Mouse (Mus musculus) CH12.LX (cell line): ENCODE data around the gene Kif15. TPM values are rescaled to one million over a fixed set of nuclear protein-coding genes. Genes with fewer than 3 reads are reported as not detected.

Experiments used
- DNase-seq: peaks from one replicate; pipeline ENCODE4 v3.0.0-alpha.2; 2013; ENCODE audit errors: extremely low read depth
- H3K27ac ChIP-seq: 2 replicates; pipeline ENCODE4 v1.5.1; 2012; ENCODE audit warnings: low read depth, mild to moderate bottlenecking, control low read depth, moderate library complexity; ENCODE audit not compliant: insufficient read depth
- H3K27me3 ChIP-seq: replicated peaks from 2 replicates; pipeline ENCODE3; 2012; ENCODE audit warnings: inconsistent platforms
- H3K36me3 ChIP-seq, 2 experiments: replicated peaks in 1 of 2; 2 replicates each; pipeline versions ENCODE3 to v1.6.1; 2012; ENCODE audit warnings: inconsistent platforms in 1 of 2, low read length in 1 of 2, mild to moderate bottlenecking in 1 of 2, mixed read lengths in 1 of 2, moderate library complexity in 1 of 2; ENCODE audit not compliant: control insufficient read depth in 1 of 2, insufficient read depth in 1 of 2
- H3K4me1 ChIP-seq, 2 experiments: 2 replicates each; pipeline ENCODE4 v1.6.1; 2012; ENCODE audit warnings: inconsistent platforms in 1 of 2, moderate library complexity in 1 of 2; ENCODE audit not compliant: insufficient read depth in 2 of 2, control insufficient read depth in 1 of 2
- H3K4me2 ChIP-seq: 2 replicates; pipeline ENCODE4 v1.6.1; 2012; ENCODE audit warnings: low read depth, mild to moderate bottlenecking, control low read depth; ENCODE audit not compliant: poor library complexity, insufficient read depth, severe bottlenecking
- H3K4me3 ChIP-seq, 3 experiments: fragments of 150-350 bp in 1 of 3; sonication (generic) in 1 of 3; replicated peaks in 1 of 3; 2 replicates each; pipeline versions ENCODE3 to v1.5.1; 2011 to 2012; ENCODE audit warnings: low read depth in 2 of 3, low read length in 2 of 3, mild to moderate bottlenecking in 2 of 3, moderate library complexity in 2 of 3, control low read depth in 1 of 3, improper control_type of control experiment in 1 of 3, inconsistent platforms in 1 of 3, mixed read lengths in 1 of 3; ENCODE audit not compliant: poor library complexity in 1 of 3
- H3K79me2 ChIP-seq: replicated peaks from 2 replicates; pipeline ENCODE4 v1.6.1; 2012; ENCODE audit warnings: mild to moderate bottlenecking, moderate library complexity; ENCODE audit not compliant: control insufficient read depth, poor library complexity, insufficient read depth, severe bottlenecking; ENCODE audit errors: extremely low read depth
- H3K9ac ChIP-seq: 2 replicates; pipeline ENCODE4 v1.6.1; 2012; ENCODE audit warnings: low read depth, mild to moderate bottlenecking, control low read depth, moderate library complexity; ENCODE audit not compliant: insufficient read depth
- H3K9me3 ChIP-seq: replicated peaks from 2 replicates; pipeline ENCODE3; 2012; ENCODE audit warnings: low read length, inconsistent platforms, mixed read lengths
- CHD1 ChIP-seq: IDR thresholded peaks from 2 replicates; pipeline ENCODE4 v1.6.1; 2012; ENCODE audit warnings: low read depth, low read length, improper control_type of control experiment, inconsistent platforms
- CTCF ChIP-seq, 2 experiments: IDR thresholded peaks in 1 of 2; conservative IDR thresholded peaks in 1 of 2; 2 replicates each; pipeline ENCODE4 v1.5.1; 2011 to 2012; ENCODE audit warnings: low read depth in 2 of 2, low read length in 2 of 2, improper control_type of control experiment in 1 of 2, inconsistent platforms in 1 of 2, mild to moderate bottlenecking in 1 of 2, moderate library complexity in 1 of 2
- ELF1 ChIP-seq: IDR thresholded peaks from 2 replicates; pipeline ENCODE4 v1.6.1; 2014; ENCODE audit warnings: low read depth, mild to moderate bottlenecking, inconsistent platforms, low read length, improper control_type of control experiment
- EP300 ChIP-seq: IDR thresholded peaks from 2 replicates; pipeline ENCODE4 v1.6.1; 2011; ENCODE audit warnings: low read length, improper control_type of control experiment
- GABPA ChIP-seq: IDR thresholded peaks from 2 replicates; pipeline ENCODE4 v1.6.1; 2012; ENCODE audit warnings: low read depth, low read length, improper control_type of control experiment, inconsistent platforms; ENCODE audit not compliant: insufficient replicate concordance
- HCFC1 ChIP-seq: IDR thresholded peaks from 2 replicates; pipeline ENCODE4 v1.6.1; 2012; ENCODE audit warnings: low read depth, mild to moderate bottlenecking, inconsistent platforms, low read length, improper control_type of control experiment
- JUN ChIP-seq: IDR thresholded peaks from 2 replicates; pipeline ENCODE4 v1.6.1; 2011; ENCODE audit warnings: low read depth, mild to moderate bottlenecking, low read length, improper control_type of control experiment, moderate library complexity; ENCODE audit not compliant: insufficient read depth
- MAFK ChIP-seq: IDR thresholded peaks from 2 replicates; pipeline ENCODE4 v1.6.1; 2011; ENCODE audit warnings: low read length, improper control_type of control experiment; ENCODE audit not compliant: insufficient replicate concordance
- MAZ ChIP-seq: IDR thresholded peaks from 2 replicates; pipeline ENCODE4 v1.6.1; 2012; ENCODE audit warnings: low read depth, mild to moderate bottlenecking, inconsistent platforms, low read length, improper control_type of control experiment, moderate library complexity
- MYC ChIP-seq: IDR thresholded peaks from 2 replicates; pipeline ENCODE4 v1.6.1; 2011; ENCODE audit warnings: low read depth, mild to moderate bottlenecking, improper control_type of control experiment, low read length
- NELFE ChIP-seq: IDR thresholded peaks from 2 replicates; pipeline ENCODE4 v1.6.1; 2011; ENCODE audit warnings: low read depth, low read length, improper control_type of control experiment
- NRF1 ChIP-seq: IDR thresholded peaks from 2 replicates; pipeline ENCODE4 v1.6.1; 2014; ENCODE audit warnings: low read depth, mild to moderate bottlenecking, inconsistent platforms, low read length, improper control_type of control experiment, moderate library complexity
- PAX5 ChIP-seq: IDR thresholded peaks from 2 replicates; pipeline ENCODE4 v1.6.1; 2012; ENCODE audit warnings: low read length, inconsistent platforms, mixed read lengths
- POLR2A ChIP-seq: IDR thresholded peaks from 2 replicates; pipeline ENCODE4 v1.6.1; 2011; ENCODE audit warnings: low read depth, mild to moderate bottlenecking, improper control_type of control experiment, low read length
- POLR2AphosphoS2 ChIP-seq: IDR thresholded peaks from 2 replicates; pipeline ENCODE4 v1.6.1; 2011; ENCODE audit warnings: low read depth, low read length, improper control_type of control experiment
- TCF12 ChIP-seq: IDR thresholded peaks from 2 replicates; pipeline ENCODE4 v1.6.1; 2014; ENCODE audit warnings: low read depth, mild to moderate bottlenecking, inconsistent platforms, low read length, improper control_type of control experiment
- UBTF ChIP-seq: IDR thresholded peaks from 2 replicates; pipeline ENCODE4 v1.6.1; 2012; ENCODE audit warnings: low read depth, mild to moderate bottlenecking, inconsistent platforms, low read length, improper control_type of control experiment, moderate library complexity
- ZKSCAN1 ChIP-seq: IDR thresholded peaks from 2 replicates; pipeline ENCODE4 v1.6.1; 2012; ENCODE audit warnings: low read depth, inconsistent platforms, low read length, improper control_type of control experiment, borderline replicate concordance
- ZNF384 ChIP-seq: IDR thresholded peaks from 2 replicates; pipeline ENCODE4 v1.6.1; 2012; ENCODE audit warnings: low read depth, low read length, improper control_type of control experiment, inconsistent platforms
- dilution Hi-C: fragments of 300-500 bp; cut with MboI; formaldehyde crosslinking; loops from 2 replicates; pipeline ENCODE4 v1.14.3; 2020; ENCODE audit warnings: low sequenced_read_pairs; ENCODE audit not compliant: extremely low pct_unique_long_range_greater_than_20kb, extremely low pct_ligation_motif_present
- in situ Hi-C: fragments of 300-500 bp; cut with MboI; formaldehyde crosslinking; loops from 3 replicates; pipeline ENCODE4 v1.14.3; 2019; ENCODE audit warnings: low sequenced_read_pairs, low pct_ligation_motif_present, low pct_unique_long_range_greater_than_20kb, mixed read lengths
- polyA plus RNA-seq: library from polyadenylated mRNA; unstranded; fragments of >175 nt; gene quantifications from 2 replicates; pipeline ENCODE4 v1.2.1, GENCODE M21; 2012; ENCODE audit warnings: low read depth; ENCODE audit not compliant: insufficient read length
- total RNA-seq, 2 experiments: library from RNA; depleted of rRNA; stranded (reverse); fragments of 300-350 nt in 1 of 2; fragments of >200 nt in 1 of 2; gene quantifications; 2 replicates each; pipeline ENCODE4 v1.2.3; 2012 to 2014

The Kif15 gene
- total and polyA plus RNA-seq, 3 experiments: 51.5 to 85.4 (median 66.6) TPM

DNA sequence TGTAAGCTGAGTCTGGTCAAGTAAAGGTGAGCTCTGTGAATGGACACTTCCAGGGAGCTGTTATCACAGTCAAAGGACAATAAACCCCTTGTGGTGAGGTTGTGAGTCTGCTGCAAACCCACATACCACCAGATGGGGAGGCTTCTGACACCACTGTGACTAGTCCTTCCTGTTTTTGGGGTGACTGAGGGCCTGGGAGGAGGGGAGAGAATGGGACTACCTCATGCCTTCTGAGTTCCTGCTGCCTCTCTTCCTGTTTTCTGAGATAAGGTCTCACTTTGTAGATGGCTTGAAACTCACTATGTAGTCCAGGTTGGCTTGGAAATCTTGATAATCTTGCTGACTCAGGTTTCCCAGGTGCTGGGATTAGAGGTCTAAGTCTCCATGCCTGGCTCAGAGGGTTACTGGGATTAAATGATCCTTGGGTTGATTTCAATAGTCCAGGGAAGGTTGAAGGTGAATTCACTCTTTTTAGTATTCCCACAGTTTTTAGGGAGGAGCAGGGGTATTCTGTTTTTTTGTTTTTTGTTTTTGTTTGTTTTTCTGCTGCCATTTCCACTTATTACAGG lies 108.0 kb downstream of the Kif15 start:
- H3K36me3 ChIP-seq: no peaks in the 10 kb centered on the region
- H3K79me2 ChIP-seq: no peaks in the 10 kb centered on the region
- H3K27ac ChIP-seq: no peak overlapping the region
- H3K4me2 ChIP-seq: no peak overlapping the region
- H3K27me3 ChIP-seq: no peaks in the 10 kb centered on the region
- no peaks in the 10 kb centered on the region for H3K9me3 ChIP-seq
- TF ChIP-seq MAFK (peak; percentile 75), GABPA (no peak), ELF1 (0 out of 2 replicates have a peak, but pooled peaks have one; percentile 32), MAZ (no peak), TCF12 (no peak), UBTF (no peak), POLR2AphosphoS2 (no peak), JUN (no peak), POLR2A (no peak), NRF1 (no peak), ZKSCAN1 (no peak), CHD1 (no peak), MYC (no peak), HCFC1 (no peak), EP300 (no peak), ZNF384 (no peak), NELFE (no peak), CTCF (conservative IDR thresholded peaks at IDR 0.05 in 1 of 2, IDR thresholded peaks at IDR 0.05 in 1 of 2; ENCODE audit: low read depth in 2 of 2, low read length in 2 of 2) (no peak; a peak in 1 of 4 replicates)
- dilution Hi-C loops: no loop called here
- in situ Hi-C loops: no loop called here
- peak; percentile 61 for DNase-seq
- H3K4me1 ChIP-seq: peaks cover 0 to 19% of the 10 kb centered on the region in 2 experiments; a peak in 2 of 4 replicates
- no peak overlapping the region for H3K9ac ChIP-seq
- H3K4me3 ChIP-seq: no peak overlapping the region

DNA sequence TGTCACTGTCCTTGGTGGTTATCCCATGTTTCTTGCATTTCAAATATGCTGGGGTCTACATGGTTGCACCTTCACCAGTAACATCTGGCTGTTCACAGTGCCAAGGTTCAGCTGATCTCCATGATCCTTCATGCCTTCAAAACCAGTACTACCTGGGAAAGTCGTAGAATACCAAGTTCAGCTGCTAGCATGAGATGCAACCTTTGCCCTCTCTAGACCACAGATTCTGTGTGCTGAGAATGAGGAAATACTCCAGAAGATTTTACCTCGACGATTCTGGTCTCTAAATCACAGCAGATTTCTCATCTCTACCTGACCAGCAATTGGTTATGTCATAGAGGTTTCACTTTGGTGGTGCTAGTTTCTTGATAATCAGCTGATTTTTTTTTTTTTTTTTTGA lies 109.3 kb downstream of the Kif15 start:
- Histone ChIP-seq H3K27me3 (no peaks in the 10 kb centered on the region), H3K36me3 (no peaks in the 10 kb centered on the region), H3K4me1 (peaks cover 0 to 19% of the 10 kb centered on the region in 2 experiments; a peak in 2 of 4 replicates), H3K79me2 (no peaks in the 10 kb centered on the region), H3K27ac (no peak overlapping the region), H3K4me2 (no peak overlapping the region), H3K9me3 (no peaks in the 10 kb centered on the region), H3K9ac (no peak overlapping the region), H3K4me3 (no peak overlapping the region)
- no peak for DNase-seq
- in situ Hi-C loops (no loop called here), dilution Hi-C loops (no loop called here)
- TF ChIP-seq PAX5 (no peak), ZKSCAN1 (no peak), MAFK (no peak)

Other genes with a start within 250 kb of the Kif15 start
- gene Topaz1, start 203.7 kb upstream of the Kif15 start, total RNA-seq (2012; rRNA removed): not detected in 2 replicates
- 0.05 TPM in 1 of 2 replicates, not detected in the other for gene Topaz1, start 203.7 kb upstream of the Kif15 start, total RNA-seq (2014; rRNA removed)
- gene Topaz1, start 203.7 kb upstream of the Kif15 start, polyA plus RNA-seq: not detected in 2 replicates
- gene Tcaim, start 145.5 kb upstream of the Kif15 start, total RNA-seq (2012; rRNA removed): 4.5 and 5.3 TPM in 2 replicates
- gene Tcaim, start 145.5 kb upstream of the Kif15 start, total RNA-seq (2014; rRNA removed): 10.1 and 12.3 TPM in 2 replicates
- gene Tcaim, start 145.5 kb upstream of the Kif15 start, polyA plus RNA-seq: 4.4 and 5.2 TPM in 2 replicates
- gene Gm35549, start 107.0 kb upstream of the Kif15 start, total RNA-seq (2012; rRNA removed): 0.13 TPM in 1 of 2 replicates, not detected in the other
- not detected in 2 replicates for gene Gm35549, start 107.0 kb upstream of the Kif15 start, total RNA-seq (2014; rRNA removed)
- 0.41 TPM in 1 of 2 replicates, not detected in the other for gene Gm35549, start 107.0 kb upstream of the Kif15 start, polyA plus RNA-seq
- gene Zfp445, start 85.0 kb upstream of the Kif15 start, total RNA-seq (2012; rRNA removed): 53.8 and 56.3 TPM in 2 replicates
- 43.7 and 49.6 TPM in 2 replicates for gene Zfp445, start 85.0 kb upstream of the Kif15 start, total RNA-seq (2014; rRNA removed)
- gene Zfp445, start 85.0 kb upstream of the Kif15 start, polyA plus RNA-seq: 46.0 and 55.5 TPM in 2 replicates
- gene Zkscan7, start 65.4 kb upstream of the Kif15 start, total RNA-seq (2012; rRNA removed): 4.2 and 6.4 TPM in 2 replicates
- 6.6 and 7.5 TPM in 2 replicates for gene Zkscan7, start 65.4 kb upstream of the Kif15 start, total RNA-seq (2014; rRNA removed)
- 2.1 and 3.5 TPM in 2 replicates for gene Zkscan7, start 65.4 kb upstream of the Kif15 start, polyA plus RNA-seq
- not detected in 2 replicates for gene Zfp105, start 28.0 kb upstream of the Kif15 start, total RNA-seq (2012; rRNA removed)
- gene Zfp105, start 28.0 kb upstream of the Kif15 start, total RNA-seq (2014; rRNA removed): not detected in 2 replicates
- gene Zfp105, start 28.0 kb upstream of the Kif15 start, polyA plus RNA-seq: not detected in 2 replicates
- gene 1110059G10Rik, start within 50 bp of the Kif15 start, total RNA-seq (2012; rRNA removed): 5.6 TPM in 2 replicates
- gene 1110059G10Rik, start within 50 bp of the Kif15 start, total RNA-seq (2014; rRNA removed): 25.7 and 32.3 TPM in 2 replicates
- 24.5 and 25.2 TPM in 2 replicates for gene 1110059G10Rik, start within 50 bp of the Kif15 start, polyA plus RNA-seq
- gene Tmem42, start 70.3 kb downstream of the Kif15 start, total RNA-seq (2012; rRNA removed): 5.5 and 6.9 TPM in 2 replicates
- gene Tmem42, start 70.3 kb downstream of the Kif15 start, total RNA-seq (2014; rRNA removed): 5.1 and 5.3 TPM in 2 replicates
- 6.4 and 6.8 TPM in 2 replicates for gene Tmem42, start 70.3 kb downstream of the Kif15 start, polyA plus RNA-seq
- gene Tgm4, start 83.7 kb downstream of the Kif15 start, total RNA-seq (2012; rRNA removed): 0.50 and 0.51 TPM in 2 replicates
- gene Tgm4, start 83.7 kb downstream of the Kif15 start, total RNA-seq (2014; rRNA removed): not detected in 2 replicates
- gene Tgm4, start 83.7 kb downstream of the Kif15 start, polyA plus RNA-seq: 0.24 and 0.26 TPM in 2 replicates
- 37.2 and 45.1 TPM in 2 replicates for gene Zdhhc3, start 162.2 kb downstream of the Kif15 start, total RNA-seq (2012; rRNA removed)
- 61.2 and 62.6 TPM in 2 replicates for gene Zdhhc3, start 162.2 kb downstream of the Kif15 start, total RNA-seq (2014; rRNA removed)
- gene Zdhhc3, start 162.2 kb downstream of the Kif15 start, polyA plus RNA-seq: 61.4 and 74.4 TPM in 2 replicates
- gene Exosc7, start 162.2 kb downstream of the Kif15 start, total RNA-seq (2012; rRNA removed): 135 and 154 TPM in 2 replicates
- 139 and 144 TPM in 2 replicates for gene Exosc7, start 162.2 kb downstream of the Kif15 start, total RNA-seq (2014; rRNA removed)
- gene Exosc7, start 162.2 kb downstream of the Kif15 start, polyA plus RNA-seq: 143 and 184 TPM in 2 replicates
- 0.13 TPM in 1 of 2 replicates, not detected in the other for gene Clec3b, start 199.9 kb downstream of the Kif15 start, total RNA-seq (2012; rRNA removed)
- not detected in 2 replicates for gene Clec3b, start 199.9 kb downstream of the Kif15 start, total RNA-seq (2014; rRNA removed)
- 0.31 and 0.33 TPM in 2 replicates for gene Clec3b, start 199.9 kb downstream of the Kif15 start, polyA plus RNA-seq